Mouse (Mus musculus): Measurements from ENCODE around the gene Grin2a. TPM values are rescaled to one million over a fixed set of nuclear protein-coding genes. Genes with fewer than 3 reads are reported as not detected.
"Not testable (repeated sequence)": the region's sequence is repeated elsewhere in the genome, so short reads cannot be mapped to it uniquely, and the experiment has no call there.

The Grin2a gene
- total RNA-seq, 2 experiments from 2014 or later, result not detected

DNA sequence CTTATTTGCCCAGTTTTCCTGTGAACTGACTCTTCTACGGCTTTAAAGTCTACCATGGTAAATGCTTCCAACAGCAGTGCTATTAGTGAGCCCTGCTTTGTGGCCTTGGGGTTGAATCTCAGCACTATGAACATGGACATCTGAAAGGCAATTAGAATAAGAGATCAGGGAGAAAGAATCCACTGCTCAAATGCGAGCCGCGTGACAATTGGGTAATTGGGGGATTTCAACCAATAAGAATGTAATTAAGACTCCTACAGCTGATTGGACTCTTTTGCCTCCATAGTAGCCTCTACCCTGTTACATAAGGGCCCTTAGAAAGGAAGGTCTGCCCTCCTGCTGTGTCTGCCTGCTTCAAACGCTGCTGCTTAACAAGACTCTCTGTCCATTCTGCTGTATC lies 315.4 kb downstream of the Grin2a start:
- no peak for ATAC-seq (replicated peaks; ENCODE audit: low FRiP score, poor library complexity, severe bottlenecking)

DNA sequence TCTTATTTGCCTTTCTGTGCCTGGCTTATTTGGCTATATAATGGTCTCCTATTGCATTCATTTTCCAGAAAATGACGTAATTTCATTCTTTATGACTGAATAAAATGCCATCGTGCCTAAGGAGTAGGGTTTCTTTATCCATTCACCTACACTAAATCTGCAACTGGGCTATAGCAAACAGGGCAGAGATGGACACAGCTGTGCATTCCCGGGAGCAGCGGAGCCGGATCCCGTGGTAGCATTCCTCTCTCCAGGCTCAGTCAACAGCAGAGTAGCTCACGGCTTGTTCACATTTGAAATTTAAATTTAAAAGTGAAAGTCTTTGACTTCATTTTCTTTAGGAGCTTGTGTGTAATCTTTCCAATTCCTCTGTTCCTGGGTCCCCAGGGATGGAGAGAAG lies 316.6 kb downstream of the Grin2a start:
- ATAC-seq (replicated peaks; ENCODE audit: low FRiP score, poor library complexity, severe bottlenecking), result no peak

GRCm38 (mm10) chr16:9672390-9672789 lies 323.0 kb downstream of the Grin2a start:
- ATAC-seq (replicated peaks; ENCODE audit: low FRiP score, poor library complexity, severe bottlenecking), result no peak

DNA sequence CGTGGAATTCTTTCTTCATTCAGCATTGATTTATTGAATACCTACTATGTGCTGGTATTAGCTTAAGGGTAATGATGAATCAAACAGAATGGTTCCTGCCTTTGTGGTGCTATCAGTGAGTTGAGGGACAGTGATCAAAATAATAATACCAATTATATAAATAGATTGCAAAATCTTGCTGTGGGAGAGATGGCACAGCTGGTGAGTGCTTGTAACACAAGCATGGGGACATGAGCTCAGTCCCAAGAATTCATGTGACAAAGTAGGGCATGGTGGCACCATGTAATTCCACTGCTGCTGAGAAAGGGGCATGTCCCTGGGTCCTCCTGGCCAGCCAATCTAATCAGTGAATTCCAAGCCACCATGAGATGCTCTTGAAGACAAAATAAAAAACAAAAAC lies 324.1 kb downstream of the Grin2a start:
- ATAC-seq (replicated peaks; ENCODE audit: low FRiP score, poor library complexity, severe bottlenecking), result no peak

- ATAC-seq (replicated peaks; ENCODE audit: low FRiP score, poor library complexity, severe bottlenecking), result no peak
Observed at GRCm38 (mm10) chr16:9670750-9671161, 324.6 kb downstream of the Grin2a start.

GRCm38 (mm10) chr16:9665896-9666295 lies 329.5 kb downstream of the Grin2a start:
- no peak for ATAC-seq (replicated peaks; ENCODE audit: low FRiP score, poor library complexity, severe bottlenecking)

DNA sequence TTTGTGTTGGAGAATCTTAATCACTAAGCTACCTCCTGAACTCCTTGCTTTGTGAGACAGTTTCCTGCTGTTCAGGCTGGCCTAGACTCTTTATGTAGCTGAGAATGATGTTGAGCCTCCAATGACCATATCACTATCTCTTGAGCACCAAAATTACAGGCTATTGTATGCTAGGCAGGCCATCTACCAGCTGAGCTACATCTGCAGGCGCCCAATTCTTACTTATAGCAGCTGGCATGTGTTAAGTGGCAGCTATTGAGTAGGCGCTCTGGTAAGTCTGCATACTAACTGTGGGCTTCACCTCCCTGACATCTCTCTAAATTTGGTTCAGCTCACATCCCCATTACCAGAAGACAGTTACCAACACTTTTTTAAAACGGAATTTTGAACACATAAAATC lies 331.3 kb downstream of the Grin2a start:
- no peak for ATAC-seq (replicated peaks; ENCODE audit: low FRiP score, poor library complexity, severe bottlenecking)

GRCm38 (mm10) chr16:9663508-9663907 lies 331.9 kb downstream of the Grin2a start:
- ATAC-seq (replicated peaks; ENCODE audit: low FRiP score, poor library complexity, severe bottlenecking), result no peak

GRCm38 (mm10) chr16:9625652-9626444 lies 369.5 kb downstream of the Grin2a start:
- ATAC-seq (replicated peaks; ENCODE audit: low FRiP score, poor library complexity, severe bottlenecking), result no peak

- ATAC-seq (replicated peaks; ENCODE audit: low FRiP score, poor library complexity, severe bottlenecking), result no peak
Observed at GRCm38 (mm10) chr16:9624346-9624745, 371.0 kb downstream of the Grin2a start.

DNA sequence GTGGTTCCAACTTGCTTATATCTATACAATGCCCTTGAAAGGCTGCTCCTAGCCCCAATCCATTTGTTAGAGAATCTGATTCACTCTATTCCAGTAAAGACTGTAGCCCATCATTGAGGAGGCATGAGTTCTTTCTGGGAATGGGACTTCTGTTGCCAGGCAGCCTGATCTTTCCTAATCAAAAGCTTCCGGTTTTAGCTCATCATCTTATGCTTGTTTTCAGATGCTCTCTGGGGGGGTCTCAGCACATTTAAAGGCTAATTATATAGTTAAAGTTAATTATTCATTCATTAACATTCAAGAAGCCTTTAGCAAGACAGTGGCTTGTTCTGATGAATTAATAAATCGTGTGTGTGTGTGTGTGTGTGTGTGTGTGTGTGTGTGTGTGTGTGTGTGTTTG lies 377.2 kb downstream of the Grin2a start:
- no peak for ATAC-seq (replicated peaks; ENCODE audit: low FRiP score, poor library complexity, severe bottlenecking)

DNA sequence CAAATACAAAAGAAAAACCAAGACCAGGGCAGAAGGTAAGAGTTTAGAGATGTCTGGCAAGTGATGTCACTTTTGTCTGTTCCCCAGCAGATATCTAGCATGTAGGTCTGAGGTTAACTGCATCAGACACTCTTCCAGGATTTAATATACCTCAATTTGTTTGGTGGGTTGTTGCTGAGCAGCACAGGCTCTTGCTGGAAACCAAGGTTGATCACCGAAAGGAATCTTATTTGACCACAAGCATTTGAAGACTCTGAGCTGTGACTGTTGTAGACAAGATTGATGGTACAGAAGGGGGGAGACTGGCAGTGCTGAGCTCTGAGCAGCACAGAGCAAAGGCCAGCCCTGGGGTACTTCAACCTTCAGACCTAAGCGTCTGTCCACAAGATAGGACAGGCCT lies 378.1 kb downstream of the Grin2a start:
- ATAC-seq (replicated peaks; ENCODE audit: low FRiP score, poor library complexity, severe bottlenecking), result no peak

DNA sequence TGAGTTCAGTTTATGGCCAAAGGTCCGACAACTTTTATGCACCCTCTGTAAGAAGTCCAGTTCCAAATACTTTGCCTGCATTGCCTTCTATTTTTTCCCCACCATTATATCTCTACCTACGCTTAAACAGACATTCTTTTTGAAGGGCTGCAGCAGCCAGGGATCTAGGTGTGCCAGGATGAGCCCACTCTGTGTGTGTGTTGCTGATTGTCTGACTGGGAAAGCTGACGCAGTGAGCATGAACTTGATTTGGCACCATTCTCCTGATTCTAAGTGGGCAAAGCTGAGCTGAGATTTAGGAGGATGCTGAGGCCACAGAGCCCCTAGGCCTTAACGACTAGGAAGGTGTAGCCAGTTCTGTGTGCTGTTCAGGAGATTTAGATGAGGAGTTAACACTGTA lies 378.6 kb downstream of the Grin2a start:
- ATAC-seq (replicated peaks; ENCODE audit: low FRiP score, poor library complexity, severe bottlenecking), result no peak

- ATAC-seq (replicated peaks; ENCODE audit: low FRiP score, poor library complexity, severe bottlenecking), result not testable (repeated sequence)
Observed at GRCm38 (mm10) chr16:9612596-9612995, 382.8 kb downstream of the Grin2a start.

- ATAC-seq (replicated peaks; ENCODE audit: low FRiP score, poor library complexity, severe bottlenecking), result no peak
Observed at GRCm38 (mm10) chr16:9607432-9607831, 387.9 kb downstream of the Grin2a start.

GRCm38 (mm10) chr16:9603983-9604382 lies 391.4 kb downstream of the Grin2a start:
- no peak for ATAC-seq (replicated peaks; ENCODE audit: low FRiP score, poor library complexity, severe bottlenecking)

DNA sequence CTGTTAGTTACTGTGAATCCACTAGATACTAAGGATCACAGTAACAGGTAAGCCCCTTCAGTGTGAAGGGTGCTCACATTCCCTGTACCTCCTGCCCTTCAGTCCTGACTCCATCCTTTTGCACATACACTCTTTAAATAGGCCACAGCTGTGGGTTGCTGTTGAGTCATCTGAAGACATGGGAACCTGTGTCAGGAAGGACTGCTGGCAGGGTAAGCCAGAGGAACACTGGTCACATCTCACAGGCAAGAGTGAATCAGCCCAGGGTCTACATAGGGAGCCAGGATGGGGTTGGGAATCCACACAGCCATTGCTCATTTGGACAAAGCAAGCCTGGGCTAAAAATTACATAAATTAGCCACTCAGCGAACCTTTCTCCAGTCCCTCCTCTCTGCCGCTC lies 392.8 kb downstream of the Grin2a start:
- no peak for ATAC-seq (replicated peaks; ENCODE audit: low FRiP score, poor library complexity, severe bottlenecking)

GRCm38 (mm10) chr16:9589176-9589575 lies 406.2 kb downstream of the Grin2a start:
- ATAC-seq (replicated peaks; ENCODE audit: low FRiP score, poor library complexity, severe bottlenecking), result no peak

DNA sequence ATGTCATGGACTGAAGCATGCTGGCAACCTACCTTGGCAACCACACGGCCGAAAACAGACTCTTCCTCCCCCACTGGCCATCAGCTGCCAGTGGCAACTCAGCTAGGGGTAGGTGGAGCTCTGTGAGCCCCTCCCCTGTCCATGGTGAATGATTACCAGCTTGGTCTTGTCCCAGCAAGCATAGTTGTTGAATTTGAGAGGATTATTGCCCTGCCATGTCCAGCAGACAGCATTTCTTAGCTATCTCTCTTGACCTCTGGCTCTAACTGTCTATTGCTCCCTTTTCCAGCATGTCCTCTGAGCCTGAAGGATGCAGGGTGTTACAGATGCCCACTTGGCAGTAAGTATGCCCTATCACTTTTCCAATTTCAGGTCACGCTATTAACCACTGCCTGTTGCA lies 406.9 kb downstream of the Grin2a start:
- ATAC-seq (replicated peaks; ENCODE audit: low FRiP score, poor library complexity, severe bottlenecking), result no peak

GRCm38 (mm10) chr16:9583981-9584380 lies 411.4 kb downstream of the Grin2a start:
- ATAC-seq (replicated peaks; ENCODE audit: low FRiP score, poor library complexity, severe bottlenecking), result no peak

DNA sequence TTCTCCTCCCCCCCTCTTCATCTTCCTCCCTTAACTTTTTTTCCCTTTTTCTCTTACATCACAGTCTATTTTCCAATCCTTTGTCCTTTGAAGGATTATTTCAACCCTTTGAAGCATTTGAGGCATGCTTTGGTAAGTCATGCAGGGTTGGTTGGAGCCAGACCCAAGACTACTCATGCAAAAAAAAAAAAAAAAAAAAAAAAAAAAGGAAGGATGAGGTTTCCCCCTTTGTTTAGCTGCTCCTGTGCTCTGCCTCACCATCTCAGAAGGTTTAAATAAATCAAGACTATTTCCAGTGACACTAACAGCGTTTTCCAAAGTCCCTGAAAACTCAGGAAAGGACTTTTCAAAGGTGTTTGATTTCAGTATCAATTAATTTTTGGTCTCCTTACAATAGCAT lies 423.6 kb downstream of the Grin2a start:
- ATAC-seq (replicated peaks; ENCODE audit: low FRiP score, poor library complexity, severe bottlenecking), result no peak

DNA sequence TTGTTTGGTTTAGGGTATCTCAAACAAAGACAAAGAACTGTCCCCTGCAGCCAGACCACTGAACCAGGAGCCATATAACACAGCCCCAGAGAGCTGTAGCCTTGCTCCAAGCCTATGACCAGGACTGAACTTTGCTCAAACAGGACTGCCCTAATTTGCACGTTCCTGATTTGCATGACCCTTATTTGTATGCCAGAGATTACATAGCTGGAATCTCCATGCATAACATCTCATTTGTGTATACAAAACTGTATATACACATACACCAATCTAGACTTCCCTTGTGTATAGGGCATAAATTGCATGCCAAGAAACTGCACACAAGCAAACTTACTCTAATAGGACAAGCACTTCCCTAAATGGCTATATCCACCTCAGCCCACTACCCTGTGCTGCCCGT lies 428.1 kb downstream of the Grin2a start:
- ATAC-seq (replicated peaks; ENCODE audit: low FRiP score, poor library complexity, severe bottlenecking), result no peak

Data from erythroblast, adult 5-6 weeks (primary cell).